Mouse (Mus musculus) cerebellum, adult 11 months (tissue): ENCODE results near the gene H2afv.
A peak's percentile ranks its signal among the peaks of the same experiment; 100 is the strongest.

Experiments used
- DNase-seq: peaks from one replicate; pipeline ENCODE4 v3.0.0; 2022

H2afv gene

GRCm38 (mm10) chr11:6444077-6444853 lies at the start of gene H2afv:
Gene H2afv (minus strand): TSS chr11:6444443.
- DNase-seq: peak; percentile 100

GRCm38 (mm10) chr11:6489691-6490503 lies 45.7 kb upstream of the H2afv start:
- peak; percentile 56 for DNase-seq

- DNase-seq: no peak
These were observed 45.0 kb upstream of the H2afv start for GRCm38 (mm10) chr11:6489257-6489656.

GRCm38 (mm10) chr11:6488041-6488684 lies 43.9 kb upstream of the H2afv start:
- no peak for DNase-seq

- DNase-seq: no peak
These were observed 43.3 kb upstream of the H2afv start for GRCm38 (mm10) chr11:6487496-6487895.

GRCm38 (mm10) chr11:6486916-6487315 lies 42.7 kb upstream of the H2afv start:
- no peak for DNase-seq

- DNase-seq: no peak
These were observed 40.2 kb upstream of the H2afv start for GRCm38 (mm10) chr11:6484244-6484959.

GRCm38 (mm10) chr11:6483103-6483502 lies 38.9 kb upstream of the H2afv start:
- DNase-seq: no peak

- DNase-seq: peak; percentile 74
These were observed 37.5 kb upstream of the H2afv start for GRCm38 (mm10) chr11:6481669-6482185.

- DNase-seq: no peak
These were observed 36.6 kb upstream of the H2afv start for GRCm38 (mm10) chr11:6480681-6481405.

GRCm38 (mm10) chr11:6480191-6480590 lies 35.9 kb upstream of the H2afv start:
- peak; percentile 73 for DNase-seq

GRCm38 (mm10) chr11:6479231-6479630 lies 35.0 kb upstream of the H2afv start:
- DNase-seq: peak; percentile 21

- DNase-seq: no peak
These were observed 33.1 kb upstream of the H2afv start for GRCm38 (mm10) chr11:6477350-6477749.

GRCm38 (mm10) chr11:6476876-6477275 lies 32.6 kb upstream of the H2afv start:
- DNase-seq: no peak

- DNase-seq: peak; percentile 91
These were observed 31.7 kb upstream of the H2afv start, which contains the start of gene Purb for GRCm38 (mm10) chr11:6475867-6476484. Gene Purb (minus strand): TSS chr11:6475917.

- peak; percentile 54 for DNase-seq
These were observed 30.9 kb upstream of the H2afv start for GRCm38 (mm10) chr11:6474874-6475731.

- DNase-seq: no peak
These were observed 30.1 kb upstream of the H2afv start for GRCm38 (mm10) chr11:6474381-6474780.

- DNase-seq: no peak
These were observed 27.8 kb upstream of the H2afv start for GRCm38 (mm10) chr11:6472076-6472475.

- DNase-seq: no peak
These were observed 27.2 kb upstream of the H2afv start for GRCm38 (mm10) chr11:6471493-6471892.

GRCm38 (mm10) chr11:6471054-6471453 lies 26.8 kb upstream of the H2afv start:
- DNase-seq: no peak
